Mouse (Mus musculus) embryonic facial prominence, embryonic 10.5 days (tissue): ENCODE results near the gene Abcc4. TPM values are rescaled to one million over a fixed set of nuclear protein-coding genes. Genes with fewer than 3 reads are reported as not detected.
A peak's percentile ranks its signal among the peaks of the same experiment; 100 is the strongest.
"Not testable (repeated sequence)": the region's sequence is repeated elsewhere in the genome, so short reads cannot be mapped to it uniquely, and the experiment has no call there.

Experiments
- DNase-seq: peaks from one replicate; pipeline ENCODE4 v3.0.0-alpha.2; 2017; ENCODE audit warnings: low spot score
- H3K27ac ChIP-seq: fragments of 300-500 bp; sonication (generic); replicated peaks from 2 replicates; pipeline ENCODE4 v1.5.1; 2016; ENCODE audit warnings: mild to moderate bottlenecking
- H3K27me3 ChIP-seq: fragments of 300-500 bp; sonication (generic); replicated peaks from 2 replicates; pipeline ENCODE4 v1.6.1; 2016; ENCODE audit warnings: low read depth, mild to moderate bottlenecking; ENCODE audit not compliant: poor library complexity, severe bottlenecking
- H3K36me3 ChIP-seq: fragments of 300-500 bp; sonication (generic); replicated peaks from 2 replicates; pipeline ENCODE4 v1.6.1; 2016; ENCODE audit warnings: mild to moderate bottlenecking, moderate library complexity
- H3K4me1 ChIP-seq: fragments of 300-500 bp; sonication (generic); 2 replicates; pipeline ENCODE4 v1.6.1; 2016
- H3K4me3 ChIP-seq: fragments of 300-500 bp; sonication (generic); 2 replicates; pipeline ENCODE4 v1.5.1; 2016; ENCODE audit warnings: mild to moderate bottlenecking, moderate library complexity
- H3K9me3 ChIP-seq: fragments of 300-500 bp; sonication (generic); 2 replicates; pipeline ENCODE4 v1.6.1; 2016; ENCODE audit warnings: mild to moderate bottlenecking
- WGBS: fragments of 180-500 bp; shearing (Covaris S2); methylation state at CpG from one replicate; pipeline ENCODE4 v1.1.7; 2016; 5-methylcytosine and 5-hydroxymethylcytosine counted together
- polyA plus RNA-seq: library from polyadenylated mRNA; unstranded; fragments of >200 nt; fragmentation: Nextera tagmentation; extraction: Ambion mirVana; gene quantifications from 2 replicates; pipeline ENCODE4 v1.2.1, GENCODE M21; 2016

Abcc4 gene
- polyA plus RNA-seq, 1 experiment from 2014 or later, result 3.2 TPM

DNA sequence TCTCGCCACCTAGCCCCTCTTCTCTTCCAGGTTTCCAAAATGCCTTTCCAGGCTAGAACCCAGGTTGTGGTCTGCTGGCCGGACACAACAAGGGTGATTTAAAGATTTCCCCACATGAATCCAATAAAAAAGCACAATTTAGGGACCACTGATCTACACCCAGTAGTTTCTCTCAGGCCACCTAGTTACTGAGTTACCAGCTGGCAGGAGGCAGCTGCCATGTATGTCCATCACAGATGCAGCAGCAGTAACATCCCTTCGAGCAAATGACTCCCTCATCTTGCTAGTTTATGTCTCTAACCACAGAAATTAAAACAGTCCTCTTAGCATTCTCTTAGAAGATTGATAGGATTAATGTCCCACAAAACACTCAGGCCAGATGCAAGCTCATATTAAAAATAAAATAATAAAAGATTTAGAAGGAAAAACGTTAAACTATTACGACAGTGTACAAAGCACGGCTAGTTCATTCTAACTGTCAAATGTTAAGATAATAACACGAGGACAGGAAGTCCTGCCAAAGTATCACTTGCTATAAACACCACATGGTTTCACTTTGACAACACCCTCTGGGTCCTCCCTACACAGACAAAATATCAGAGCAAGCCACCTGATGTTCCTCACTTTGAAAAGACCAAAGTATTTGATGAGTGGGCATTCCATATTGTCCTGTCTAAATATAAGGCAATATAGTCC lies 56.7 kb downstream of the Abcc4 start:
- no peak for DNase-seq
- WGBS, result 80% methylated on average over 7 of the region's 7 CpGs
- H3K27me3 ChIP-seq, result no peaks in the 10 kb centered on the region
- no peaks in the 10 kb centered on the region for H3K36me3 ChIP-seq
- H3K9me3 ChIP-seq, result no peaks in the 10 kb centered on the region
- H3K4me3 ChIP-seq, result no peak overlapping the region
- no peaks in the 10 kb centered on the region for H3K4me1 ChIP-seq
- H3K27ac ChIP-seq, result no peak overlapping the region

GRCm38 (mm10) chr14:118642940-118643591 lies 63.0 kb downstream of the Abcc4 start:
- H3K4me1 ChIP-seq, H3K4me3 ChIP-seq, H3K9me3 ChIP-seq, H3K36me3 ChIP-seq, H3K27ac ChIP-seq, DNase-seq, H3K27me3 ChIP-seq: not testable (repeated sequence)
- whole genome bisulfite sequencing, result 82% methylated on average over 13 of the region's 13 CpGs

DNA sequence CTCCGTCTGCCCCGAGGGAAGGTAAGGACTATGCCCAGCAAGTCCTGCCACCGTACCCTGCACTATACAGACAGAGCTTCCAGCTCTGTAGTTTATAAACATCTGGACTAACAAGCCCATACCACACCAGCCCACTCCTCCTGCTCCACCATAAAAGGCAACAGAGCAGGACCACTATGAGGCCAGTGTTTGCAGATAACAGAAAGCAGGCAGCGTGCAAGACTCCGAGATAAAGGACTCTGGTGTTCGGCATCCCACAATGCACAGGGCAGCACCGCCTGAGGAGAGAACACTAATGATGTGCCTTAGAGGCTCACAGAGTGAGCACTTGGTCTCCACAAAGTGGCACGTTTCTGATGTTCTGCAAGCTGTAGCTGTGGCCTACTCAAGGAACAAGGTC lies 63.9 kb downstream of the Abcc4 start:
- H3K9me3 ChIP-seq, result no peaks in the 10 kb centered on the region
- no peak overlapping the region for H3K27ac ChIP-seq
- no peak overlapping the region for H3K4me3 ChIP-seq
- no peaks in the 10 kb centered on the region for H3K27me3 ChIP-seq
- no peaks in the 10 kb centered on the region for H3K36me3 ChIP-seq
- no peak for DNase-seq
- no peaks in the 10 kb centered on the region; the same call in 1 of the 2 replicates for H3K4me1 ChIP-seq
- 87% methylated on average over 8 of the region's 8 CpGs for WGBS

- H3K4me1 ChIP-seq, result peaks cover 6% of the 10 kb centered on the region
- H3K27me3 ChIP-seq, result no peaks in the 10 kb centered on the region
- no peak for DNase-seq
- WGBS, result 86% methylated on average over 25 of the region's 25 CpGs
- no peaks in the 10 kb centered on the region for H3K9me3 ChIP-seq
- H3K27ac ChIP-seq, result no peak overlapping the region
- H3K36me3 ChIP-seq, result no peaks in the 10 kb centered on the region
- no peak overlapping the region for H3K4me3 ChIP-seq
Observed at GRCm38 (mm10) chr14:118638447-118639275, 67.4 kb downstream of the Abcc4 start.

- WGBS, result 78% methylated on average over 15 of the region's 15 CpGs
- H3K36me3 ChIP-seq, result no peaks in the 10 kb centered on the region
- H3K9me3 ChIP-seq, result no peaks in the 10 kb centered on the region
- H3K4me3 ChIP-seq, result no peak overlapping the region
- no peak overlapping the region for H3K27ac ChIP-seq
- no peak for DNase-seq
- H3K4me1 ChIP-seq, result peaks cover 6% of the 10 kb centered on the region; the same call in 1 of the 2 replicates
- no peaks in the 10 kb centered on the region for H3K27me3 ChIP-seq
Observed at GRCm38 (mm10) chr14:118635493-118636183, 70.4 kb downstream of the Abcc4 start.

DNA sequence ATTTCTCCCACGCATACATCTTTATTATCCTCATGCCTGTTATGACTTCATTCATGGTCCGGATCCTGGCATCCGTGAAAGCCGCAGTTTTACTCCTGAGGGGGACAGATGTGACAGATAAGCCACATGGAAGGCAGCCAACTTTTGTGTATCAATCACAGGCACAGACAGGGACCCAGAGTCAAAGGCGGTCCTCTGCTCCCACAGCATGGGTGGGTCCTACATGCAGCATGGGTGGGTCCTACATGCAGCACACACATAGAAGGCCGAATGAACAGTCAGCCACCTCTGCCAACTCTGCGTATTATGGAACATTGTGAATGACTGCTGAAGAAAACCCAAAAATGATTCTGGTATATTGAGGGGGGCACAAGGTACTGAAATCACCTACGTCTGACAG lies 76.4 kb downstream of the Abcc4 start:
- Histone ChIP-seq H3K27ac (no peak overlapping the region), H3K36me3 (no peaks in the 10 kb centered on the region), H3K9me3 (no peaks in the 10 kb centered on the region), H3K27me3 (no peaks in the 10 kb centered on the region), H3K4me1 (no peaks in the 10 kb centered on the region), H3K4me3 (no peak overlapping the region)
- no peak for DNase-seq
- WGBS, result 95% methylated on average over 8 of the region's 8 CpGs

DNA sequence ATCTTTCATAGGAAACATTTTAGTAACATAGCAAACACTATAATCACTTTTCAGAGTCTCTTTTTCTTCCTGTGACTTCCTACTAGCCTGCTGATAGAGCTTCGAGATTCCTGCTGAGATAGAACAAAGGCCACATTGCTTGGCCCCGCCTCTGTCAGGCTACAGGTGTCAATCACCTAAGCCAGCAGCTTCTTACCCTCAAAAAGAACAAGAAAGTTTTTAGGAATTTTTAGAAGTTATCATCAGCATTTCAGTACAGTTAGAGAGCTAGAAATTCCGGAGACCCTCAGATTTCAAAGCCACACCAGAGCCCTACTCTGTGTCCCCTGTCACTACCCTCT lies 84.6 kb downstream of the Abcc4 start:
- Histone ChIP-seq H3K27ac (no peak overlapping the region), H3K27me3 (no peaks in the 10 kb centered on the region), H3K9me3 (no peaks in the 10 kb centered on the region), H3K4me1 (peaks cover 10% of the 10 kb centered on the region), H3K4me3 (no peak overlapping the region), H3K36me3 (no peaks in the 10 kb centered on the region)
- DNase-seq, result no peak
- WGBS, result 63% methylated on average over 3 of the region's 3 CpGs

- Histone ChIP-seq H3K27ac (no peak overlapping the region), H3K27me3 (no peaks in the 10 kb centered on the region), H3K4me1 (peaks cover 10% of the 10 kb centered on the region), H3K4me3 (no peak overlapping the region), H3K36me3 (no peaks in the 10 kb centered on the region), H3K9me3 (no peaks in the 10 kb centered on the region)
- no peak for DNase-seq
- 84% methylated on average over 6 of the region's 6 CpGs for WGBS
Observed at GRCm38 (mm10) chr14:118620773-118621448, 85.1 kb downstream of the Abcc4 start.

- peak; percentile 27 for DNase-seq
- H3K27ac ChIP-seq, result no peak overlapping the region
- H3K9me3 ChIP-seq, result no peaks in the 10 kb centered on the region
- peaks cover 10% of the 10 kb centered on the region for H3K4me1 ChIP-seq
- H3K4me3 ChIP-seq, result no peak overlapping the region
- no peaks in the 10 kb centered on the region for H3K36me3 ChIP-seq
- 78% methylated on average over 12 of the region's 12 CpGs for WGBS
- no peaks in the 10 kb centered on the region for H3K27me3 ChIP-seq
Observed at GRCm38 (mm10) chr14:118616698-118617311, 89.2 kb downstream of the Abcc4 start.

GRCm38 (mm10) chr14:118613734-118614133 lies 92.3 kb downstream of the Abcc4 start:
- WGBS, result 85% methylated on average over 9 of the region's 9 CpGs
- Histone ChIP-seq H3K27me3 (no peaks in the 10 kb centered on the region), H3K27ac (no peak overlapping the region), H3K36me3 (no peaks in the 10 kb centered on the region), H3K4me3 (no peak overlapping the region), H3K4me1 (no peaks in the 10 kb centered on the region), H3K9me3 (no peaks in the 10 kb centered on the region)
- no peak for DNase-seq

- no peak for DNase-seq
- Histone ChIP-seq H3K27ac (no peak overlapping the region), H3K4me3 (no peak overlapping the region), H3K36me3 (no peaks in the 10 kb centered on the region), H3K27me3 (no peaks in the 10 kb centered on the region), H3K4me1 (no peaks in the 10 kb centered on the region), H3K9me3 (no peaks in the 10 kb centered on the region)
- WGBS, result 88% methylated on average over 17 of the region's 17 CpGs
Observed at GRCm38 (mm10) chr14:118611714-118612113, 94.3 kb downstream of the Abcc4 start.

DNA sequence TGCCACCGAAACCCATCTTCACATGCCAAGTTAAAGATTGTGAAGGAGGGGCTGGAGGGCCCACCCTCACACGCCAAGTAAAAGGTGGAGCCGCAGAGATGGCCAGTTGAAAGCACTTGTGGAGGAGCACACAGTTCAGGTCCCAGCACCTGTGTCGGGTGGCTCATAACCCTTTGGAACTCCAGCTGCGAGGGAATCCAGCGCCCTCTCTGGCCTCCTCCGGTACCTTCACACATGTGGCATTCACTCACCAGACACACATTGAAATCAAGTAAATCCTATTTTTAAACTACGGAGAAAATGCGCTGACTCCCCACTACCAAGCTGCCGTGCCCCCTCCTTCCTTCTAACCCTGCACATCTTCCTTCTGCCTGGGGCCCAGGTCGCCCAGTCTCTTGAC lies 95.2 kb downstream of the Abcc4 start:
- no peak overlapping the region for H3K4me3 ChIP-seq
- no peaks in the 10 kb centered on the region for H3K9me3 ChIP-seq
- no peaks in the 10 kb centered on the region for H3K27me3 ChIP-seq
- no peak overlapping the region for H3K27ac ChIP-seq
- no peak for DNase-seq
- no peaks in the 10 kb centered on the region for H3K36me3 ChIP-seq
- H3K4me1 ChIP-seq, result no peaks in the 10 kb centered on the region
- 95% methylated on average over 11 of the region's 11 CpGs for WGBS
